Mouse (Mus musculus) testis, adult 2 months (tissue): ENCODE results near the gene Tcl1b4. TPM values are rescaled to one million over a fixed set of nuclear protein-coding genes. Genes with fewer than 3 reads are reported as not detected.

Experiments used
- H3K27ac ChIP-seq: fragments of 200-500 bp; 2 replicates; pipeline ENCODE4 v1.5.1; 2012; ENCODE audit warnings: low read depth, low read length; ENCODE audit not compliant: control insufficient read depth, insufficient read depth
- H3K27me3 ChIP-seq: fragments of 200-500 bp; 2 replicates; pipeline ENCODE4 v1.6.1; 2012; ENCODE audit warnings: mild to moderate bottlenecking, low read length, moderate library complexity; ENCODE audit not compliant: control insufficient read depth, insufficient read depth
- H3K36me3 ChIP-seq: fragments of 200-500 bp; 2 replicates; pipeline ENCODE4 v1.6.1; 2012; ENCODE audit warnings: mild to moderate bottlenecking, low read length; ENCODE audit not compliant: control insufficient read depth, insufficient read depth
- H3K4me1 ChIP-seq: fragments of 200-500 bp; 2 replicates; pipeline ENCODE4 v1.6.1; 2012; ENCODE audit warnings: low read length; ENCODE audit not compliant: control insufficient read depth, insufficient read depth
- H3K4me3 ChIP-seq: fragments of 200-500 bp; 2 replicates; pipeline ENCODE4 v1.5.1; 2012; ENCODE audit warnings: low read depth, mild to moderate bottlenecking, low read length, moderate library complexity, mixed read lengths; ENCODE audit not compliant: control insufficient read depth
- CTCF ChIP-seq: fragments of 200-500 bp; IDR thresholded peaks from 2 replicates; pipeline ENCODE4 v1.5.1; 2012; ENCODE audit warnings: low read depth, mild to moderate bottlenecking, inconsistent platforms, low read length, moderate library complexity; ENCODE audit not compliant: control insufficient read depth, insufficient read depth, insufficient replicate concordance
- POLR2A ChIP-seq: fragments of 200-500 bp; IDR thresholded peaks from 2 replicates; pipeline ENCODE4 v1.6.1; 2012; ENCODE audit warnings: low read depth, mild to moderate bottlenecking, inconsistent platforms, low read length, moderate library complexity; ENCODE audit not compliant: control insufficient read depth
- polyA plus RNA-seq: library from polyadenylated mRNA; depleted of rRNA; stranded (reverse); fragments of >200 nt; gene quantifications from 2 replicates; pipeline ENCODE4 v1.2.3, GENCODE M21; 2012; rRNA removed

Gene Tcl1b4
- polyA plus RNA-seq, 1 experiment, result 0.33 TPM

GRCm38 (mm10) chr12:105224621-105225320 lies 23.0 kb downstream of the Tcl1b4 start:
- TF ChIP-seq CTCF (no peak), POLR2A (no peak)
- no peaks in the 10 kb centered on the region for H3K27me3 ChIP-seq
- H3K36me3 ChIP-seq, result no peaks in the 10 kb centered on the region
- H3K27ac ChIP-seq, result no peak overlapping the region
- no peak overlapping the region for H3K4me3 ChIP-seq
- H3K4me1 ChIP-seq, result peaks cover 9% of the 10 kb centered on the region

- H3K36me3 ChIP-seq, result no peaks in the 10 kb centered on the region
- no peaks in the 10 kb centered on the region for H3K4me1 ChIP-seq
- no peaks in the 10 kb centered on the region for H3K27me3 ChIP-seq
- no peak overlapping the region for H3K27ac ChIP-seq
- TF ChIP-seq CTCF (no peak), POLR2A (no peak)
- no peak overlapping the region for H3K4me3 ChIP-seq
Observed at GRCm38 (mm10) chr12:105234362-105234761, 32.6 kb downstream of the Tcl1b4 start.

DNA sequence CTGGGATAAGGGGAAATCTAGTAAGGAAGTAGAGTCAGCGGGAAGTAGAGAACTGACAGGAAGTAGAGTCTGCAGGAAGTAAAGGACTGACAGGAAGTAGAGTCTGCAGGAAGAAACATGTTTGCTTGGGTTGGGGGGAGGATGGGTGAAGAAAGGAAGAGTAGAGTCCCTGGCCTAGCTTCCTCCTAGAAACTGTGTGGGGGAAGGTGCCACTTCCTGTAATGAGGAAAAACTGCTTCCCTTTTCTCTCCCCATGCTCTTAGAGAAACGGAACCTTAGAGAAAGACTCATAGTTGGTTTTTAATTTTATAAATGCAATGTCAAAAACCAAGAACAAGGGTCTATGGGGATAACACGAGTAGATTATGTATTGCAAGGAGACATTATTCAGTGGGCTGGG lies 33.3 kb downstream of the Tcl1b4 start:
- Histone ChIP-seq H3K27ac (no peak overlapping the region), H3K36me3 (no peaks in the 10 kb centered on the region), H3K4me1 (no peaks in the 10 kb centered on the region), H3K4me3 (no peak overlapping the region), H3K27me3 (no peaks in the 10 kb centered on the region)
- no peak for TF ChIP-seq CTCF
- no peak for TF ChIP-seq POLR2A

GRCm38 (mm10) chr12:105239060-105239459 lies 37.3 kb downstream of the Tcl1b4 start:
- Histone ChIP-seq H3K36me3 (no peaks in the 10 kb centered on the region), H3K4me1 (no peaks in the 10 kb centered on the region), H3K27ac (no peak overlapping the region), H3K27me3 (no peaks in the 10 kb centered on the region), H3K4me3 (no peak overlapping the region)
- no peak for TF ChIP-seq POLR2A
- no peak for TF ChIP-seq CTCF

DNA sequence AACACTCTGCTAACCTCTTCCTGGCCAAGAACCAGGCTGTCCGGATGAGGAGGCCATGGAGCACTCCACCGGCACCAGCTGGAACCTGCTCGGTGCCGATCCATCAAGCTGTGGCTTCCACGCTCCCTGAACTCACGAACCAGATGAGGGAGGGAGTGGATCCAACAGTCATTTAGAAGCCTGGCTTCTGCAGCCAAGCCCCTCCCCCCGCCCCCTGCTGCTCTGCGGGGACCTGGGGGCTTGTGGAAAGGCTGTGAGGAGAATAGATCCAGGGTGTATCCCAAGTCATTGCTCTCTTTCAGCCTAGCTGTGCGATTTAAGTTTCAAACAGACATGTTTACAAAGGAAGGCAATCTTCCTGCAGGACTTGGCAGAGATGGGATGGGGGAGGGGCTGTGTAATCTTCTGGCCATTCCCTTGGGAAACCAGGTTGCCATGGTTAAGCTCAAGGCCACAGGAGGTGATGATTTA lies 47.0 kb downstream of the Tcl1b4 start:
- H3K4me1 ChIP-seq, result peaks cover 24% of the 10 kb centered on the region
- H3K4me3 ChIP-seq, result peak overlapping the region; percentile 36
- H3K27ac ChIP-seq, result no peak overlapping the region; the same call in 1 of the 2 replicates
- H3K27me3 ChIP-seq, result no peaks in the 10 kb centered on the region
- H3K36me3 ChIP-seq, result no peaks in the 10 kb centered on the region
- TF ChIP-seq CTCF, result no peak
- TF ChIP-seq POLR2A, result no peak

DNA sequence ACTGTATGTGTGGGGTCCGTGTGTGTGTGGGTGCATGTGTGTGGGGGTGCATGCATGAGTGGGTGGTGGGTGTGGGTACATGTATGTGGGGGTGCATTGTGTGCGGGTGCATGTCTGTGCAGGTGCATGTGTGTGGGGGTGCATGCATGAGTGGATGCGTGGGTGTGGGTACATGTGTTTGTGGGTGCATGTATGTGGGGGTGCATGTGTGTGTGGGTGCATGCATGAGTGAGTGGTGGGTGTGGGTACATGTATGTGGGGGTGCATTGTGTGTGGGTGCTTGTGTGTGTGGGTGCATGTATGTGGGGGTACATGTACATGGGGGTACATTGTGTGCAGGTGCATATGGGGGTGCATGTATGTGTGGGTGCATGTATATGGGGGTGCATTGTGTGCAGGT lies 52.0 kb downstream of the Tcl1b4 start:
- TF ChIP-seq CTCF (no peak), POLR2A (no peak)
- no peaks in the 10 kb centered on the region for H3K27me3 ChIP-seq
- H3K36me3 ChIP-seq, result no peaks in the 10 kb centered on the region
- no peak overlapping the region for H3K27ac ChIP-seq
- peaks cover 17% of the 10 kb centered on the region for H3K4me1 ChIP-seq
- H3K4me3 ChIP-seq, result no peak overlapping the region

Other genes with a start within 250 kb of the Tcl1b4 start
- 7.5 and 7.8 TPM in 2 replicates for gene Syne3, start 192.1 kb upstream of the Tcl1b4 start, polyA plus RNA-seq
- 13.8 and 14.2 TPM in 2 replicates for gene Glrx5, start 169.3 kb upstream of the Tcl1b4 start, polyA plus RNA-seq
- gene Tcl1b2, start 55.9 kb upstream of the Tcl1b4 start, polyA plus RNA-seq, result 0.23 and 0.52 TPM in 2 replicates
- 0.17 TPM in 1 of 2 replicates, not detected in the other for gene Tcl1b1, start 42.3 kb upstream of the Tcl1b4 start, polyA plus RNA-seq
- gene Tcl1b5, start 25.6 kb upstream of the Tcl1b4 start, polyA plus RNA-seq, result not detected in 2 replicates
- not detected in 2 replicates for gene Tcl1b3, start 10.9 kb upstream of the Tcl1b4 start, polyA plus RNA-seq
- gene Tcl1, start 20.8 kb downstream of the Tcl1b4 start, polyA plus RNA-seq, result 1.1 and 1.8 TPM in 2 replicates
- gene Tunar, start 131.9 kb downstream of the Tcl1b4 start, polyA plus RNA-seq, result 0.05 and 0.14 TPM in 2 replicates